Mouse (Mus musculus) olfactory bulb, adult 2 months (tissue): ENCODE results near the gene 6330403K07Rik.

Source experiments
- CTCF ChIP-seq: fragments of 200-500 bp; IDR thresholded peaks from 2 replicates; pipeline ENCODE4 v1.5.1; 2012; ENCODE audit warnings: low read depth, mild to moderate bottlenecking, low read length, moderate library complexity; ENCODE audit not compliant: insufficient read depth
- POLR2A ChIP-seq: fragments of 200-500 bp; IDR thresholded peaks from 2 replicates; pipeline ENCODE4 v1.6.1; 2012; ENCODE audit warnings: mild to moderate bottlenecking, low read depth, low read length, moderate library complexity; ENCODE audit not compliant: insufficient read depth

DNA sequence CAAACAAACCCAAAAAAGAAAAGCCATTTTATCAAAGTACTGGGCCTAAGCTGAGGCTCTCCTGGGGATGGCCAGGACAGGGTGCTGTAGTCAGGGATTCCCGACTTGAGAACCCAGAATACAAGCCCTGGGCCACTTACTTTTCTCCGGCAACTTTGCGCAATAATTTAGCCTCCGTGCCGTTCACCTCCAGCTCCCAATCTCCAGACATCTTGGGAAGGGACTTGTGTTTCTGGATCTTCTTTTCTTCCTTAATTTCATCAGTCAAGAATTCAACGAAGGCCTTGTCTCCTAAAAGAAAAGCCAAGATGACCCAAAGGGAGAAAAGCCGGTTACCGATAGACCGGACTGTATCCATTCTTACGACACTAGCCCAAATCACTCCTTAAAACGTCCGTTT lies 51.3 kb downstream of the 6330403K07Rik start:
- TF ChIP-seq CTCF: no peak
- TF ChIP-seq POLR2A: no peak
